Mouse (Mus musculus): ENCODE data around the gene Nfe2l2.

Nfe2l2 gene

DNA sequence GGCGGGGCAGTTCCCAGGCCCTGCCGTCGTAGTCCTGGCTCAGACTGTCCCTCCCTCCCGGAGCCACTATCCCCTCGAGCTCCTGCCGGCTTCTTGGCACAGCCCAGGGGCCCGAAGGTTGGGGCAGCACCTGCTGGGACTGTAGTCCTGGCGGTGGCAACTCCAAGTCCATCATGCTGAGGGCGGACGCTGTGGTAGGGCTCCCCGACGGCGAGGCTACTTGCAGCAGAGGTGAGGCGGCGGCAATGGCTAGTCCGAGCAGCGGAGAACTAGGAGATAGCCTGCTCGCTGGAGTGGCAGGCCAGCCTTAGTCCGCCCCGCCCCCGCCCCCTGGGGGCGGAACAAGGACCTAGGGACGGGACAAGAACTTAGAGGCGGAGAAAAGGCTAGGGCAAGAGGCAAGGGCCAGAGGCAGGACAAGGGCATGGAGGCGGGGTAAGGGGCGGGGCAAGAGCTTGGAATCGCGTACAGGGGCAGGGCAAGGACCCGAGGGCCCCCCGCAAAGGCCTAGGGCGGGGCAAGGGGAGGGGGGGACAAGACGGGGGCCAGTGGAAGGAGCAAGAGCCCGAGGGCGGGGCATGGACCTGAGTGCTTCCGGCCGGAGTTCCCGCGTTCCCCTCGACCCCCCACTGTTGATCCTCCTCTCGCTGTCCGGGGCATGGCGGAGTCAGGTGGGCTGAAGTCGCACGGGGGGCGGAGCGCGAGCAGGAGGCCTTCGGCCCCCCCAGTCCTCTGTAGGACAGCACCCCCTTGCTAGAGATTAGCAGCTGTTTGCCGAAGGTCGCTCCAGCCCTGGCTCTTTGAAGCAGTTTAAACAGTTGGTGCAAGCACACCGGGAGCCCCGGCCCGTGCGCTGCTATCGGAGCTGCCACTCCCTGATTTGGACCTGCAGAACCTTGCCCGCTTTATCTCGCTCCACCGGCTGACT lies at the start of gene Nfe2l2:
Gene Nfe2l2 (minus strand): TSS at position 408 of the 928 bp plus-strand sequence.
- DNase-seq (ENCODE audit: low spot score in 2 of 2): peak; percentile 67 to 75

GRCm38 (mm10) chr2:75752306-75753175 lies 48.1 kb upstream of the Nfe2l2 start:
- no peak for DNase-seq (ENCODE audit: low spot score in 2 of 2)

- DNase-seq (ENCODE audit: low spot score in 2 of 2): no peak
These were observed 47.5 kb upstream of the Nfe2l2 start for GRCm38 (mm10) chr2:75751896-75752295.

- DNase-seq (ENCODE audit: low spot score in 2 of 2): no peak
These were observed 46.4 kb upstream of the Nfe2l2 start for GRCm38 (mm10) chr2:75750869-75751268.

DNA sequence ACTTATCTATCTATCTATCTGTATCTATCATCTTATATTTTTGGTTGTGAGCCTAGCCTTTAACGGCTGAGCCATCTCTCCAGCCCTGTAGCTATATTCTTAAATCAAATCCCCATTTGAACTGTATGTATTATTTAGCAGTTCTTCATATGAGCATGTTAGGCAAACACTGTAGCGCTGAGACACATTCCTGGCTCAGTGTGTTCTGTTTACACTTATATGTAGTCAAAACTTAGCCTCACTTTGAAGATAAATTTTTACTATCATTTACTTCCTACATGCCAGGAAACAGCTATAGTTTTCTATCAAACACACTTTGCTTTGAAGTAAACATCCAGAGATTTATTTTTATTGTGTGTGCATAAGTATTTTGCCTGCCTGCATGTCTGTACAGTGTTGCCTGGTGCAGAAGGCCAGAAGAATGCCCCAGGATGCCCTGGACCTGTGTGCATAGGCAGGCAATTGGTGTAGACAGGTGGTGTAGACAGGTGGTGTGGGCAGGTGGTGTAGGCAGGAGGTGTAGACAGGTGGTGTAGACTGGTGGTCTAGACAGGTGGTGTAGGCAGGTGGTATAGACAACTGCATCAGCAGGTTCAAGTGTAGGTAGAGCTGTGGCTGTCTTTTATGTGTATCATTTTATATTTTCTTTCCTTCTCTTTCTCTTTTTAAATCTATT lies 45.7 kb upstream of the Nfe2l2 start:
- DNase-seq (ENCODE audit: low spot score in 2 of 2): no peak

DNA sequence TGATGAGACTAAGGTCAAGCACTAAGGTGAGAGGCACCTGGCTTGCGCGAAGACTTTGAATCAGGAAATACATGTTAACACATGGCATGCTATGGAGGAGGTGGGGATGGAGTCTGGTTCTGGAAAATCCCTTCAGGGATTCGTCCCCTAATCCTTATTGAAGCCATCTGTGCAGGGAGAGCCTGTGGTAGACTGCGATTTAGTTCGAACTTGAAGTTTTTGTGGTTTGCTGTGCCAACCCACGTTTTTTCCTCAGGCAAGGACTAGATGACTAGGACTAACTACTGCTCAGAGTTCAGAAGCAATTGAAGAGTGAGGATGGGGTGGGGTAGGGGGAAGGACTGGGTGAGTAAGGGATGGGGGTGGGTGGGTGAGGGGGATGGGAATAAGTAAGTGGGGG lies 44.4 kb upstream of the Nfe2l2 start:
- DNase-seq (ENCODE audit: low spot score in 2 of 2): no peak

DNA sequence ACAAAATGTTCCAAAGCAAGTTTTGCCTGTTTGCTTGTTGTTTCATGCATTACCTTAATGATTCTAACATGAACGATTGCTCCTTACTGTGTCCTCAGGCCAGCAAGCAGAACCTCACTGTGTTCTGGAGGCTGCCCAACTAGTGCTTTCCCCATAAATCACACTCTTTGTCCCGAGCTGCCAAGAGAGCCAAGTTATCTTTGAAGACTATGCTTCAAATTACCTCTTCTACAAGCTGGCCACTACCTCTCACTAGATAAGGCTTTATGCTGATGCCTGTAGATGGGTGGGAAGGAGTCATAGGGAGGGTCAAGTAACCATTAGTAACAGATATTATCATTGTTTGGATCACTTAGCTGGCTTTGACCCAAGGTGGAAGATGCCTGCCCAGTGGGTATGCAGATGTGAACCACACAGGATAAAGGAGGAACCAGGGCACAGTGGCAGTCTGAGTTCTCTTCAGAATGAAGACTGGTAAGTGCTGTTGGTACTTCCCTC lies 32.6 kb upstream of the Nfe2l2 start:
- DNase-seq (ENCODE audit: low spot score in 2 of 2): no peak

DNA sequence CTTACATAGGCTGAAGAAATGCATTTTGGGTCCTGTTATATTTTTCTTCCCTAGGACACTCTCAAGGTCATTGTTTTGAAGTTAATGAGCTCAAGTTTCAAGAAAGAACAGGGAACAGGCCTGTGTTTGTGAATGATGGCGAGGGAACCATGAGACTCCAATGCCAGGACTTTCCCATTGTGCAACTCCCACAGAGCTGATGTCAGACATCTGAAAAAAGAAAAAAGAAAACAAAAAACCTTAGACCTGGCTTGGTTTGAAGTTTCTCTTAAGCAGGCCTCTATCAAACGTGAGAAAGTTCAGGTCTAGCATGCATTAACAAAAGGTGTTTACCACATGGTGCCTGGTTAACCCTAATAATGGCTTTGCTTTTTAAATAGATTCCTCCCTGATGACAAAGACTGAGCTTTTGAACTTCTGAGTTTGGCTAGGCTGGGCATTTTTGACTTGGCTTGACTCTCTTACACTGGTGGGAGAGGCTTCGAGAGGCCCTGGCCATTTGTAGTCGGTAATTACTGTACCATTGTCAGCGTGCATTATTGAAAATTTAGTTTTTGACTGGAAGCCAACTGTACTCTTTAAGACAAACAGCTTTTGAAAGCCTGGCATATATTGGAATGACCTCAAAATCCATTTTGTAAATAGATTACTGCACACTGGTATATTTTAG lies 29.9 kb upstream of the Nfe2l2 start:
- DNase-seq (ENCODE audit: low spot score in 2 of 2): no peak

DNA sequence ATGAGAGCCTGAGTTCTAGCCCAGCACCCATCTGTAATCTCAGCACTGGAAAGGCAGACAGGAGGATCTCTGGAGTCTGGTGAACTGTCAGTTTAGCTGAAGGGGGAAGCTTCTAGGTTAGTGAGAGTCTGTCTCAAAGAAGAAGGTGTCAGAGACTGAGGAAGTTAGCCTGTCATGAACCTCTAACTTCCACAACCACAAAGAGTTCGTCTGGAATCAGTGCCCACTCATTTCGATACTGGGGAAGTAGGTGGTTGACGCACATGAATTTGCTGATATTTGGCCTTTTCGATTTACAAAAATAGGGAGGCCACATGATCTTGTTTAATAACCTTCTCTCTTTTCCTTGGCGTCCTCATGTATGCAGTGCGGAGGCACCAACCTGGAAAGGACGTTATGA lies 28.7 kb upstream of the Nfe2l2 start:
- DNase-seq (ENCODE audit: low spot score in 2 of 2): no peak

- no peak for DNase-seq (ENCODE audit: low spot score in 2 of 2)
These were observed 27.5 kb upstream of the Nfe2l2 start for GRCm38 (mm10) chr2:75731929-75732328.

GRCm38 (mm10) chr2:75731233-75731651 lies 26.8 kb upstream of the Nfe2l2 start:
- DNase-seq (ENCODE audit: low spot score in 2 of 2): no peak

DNA sequence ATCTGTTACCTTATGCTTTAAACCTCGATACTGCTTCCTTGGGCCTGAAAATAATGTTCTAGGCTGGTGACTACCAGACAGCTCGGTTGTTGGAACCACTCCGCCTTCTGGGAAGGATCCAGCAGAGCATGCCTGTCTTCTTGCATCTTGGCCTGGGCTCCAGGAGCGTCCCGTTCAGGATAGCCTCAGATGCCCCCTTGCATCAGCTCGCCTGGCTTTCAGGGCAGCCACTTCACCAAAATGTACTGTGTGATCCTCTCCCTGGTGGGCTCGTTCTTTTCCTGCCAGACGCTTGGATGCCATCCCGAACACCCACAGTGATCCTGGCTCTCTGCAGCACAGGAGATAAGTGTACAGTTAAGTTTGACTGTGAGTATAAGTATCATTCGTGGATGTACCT lies 25.6 kb upstream of the Nfe2l2 start:
- DNase-seq (ENCODE audit: low spot score in 2 of 2): no peak

- no peak for DNase-seq (ENCODE audit: low spot score in 2 of 2)
These were observed 20.5 kb upstream of the Nfe2l2 start for GRCm38 (mm10) chr2:75724863-75725445.

GRCm38 (mm10) chr2:75723481-75723880 lies 19.0 kb upstream of the Nfe2l2 start:
- DNase-seq (ENCODE audit: low spot score in 2 of 2): no peak

DNA sequence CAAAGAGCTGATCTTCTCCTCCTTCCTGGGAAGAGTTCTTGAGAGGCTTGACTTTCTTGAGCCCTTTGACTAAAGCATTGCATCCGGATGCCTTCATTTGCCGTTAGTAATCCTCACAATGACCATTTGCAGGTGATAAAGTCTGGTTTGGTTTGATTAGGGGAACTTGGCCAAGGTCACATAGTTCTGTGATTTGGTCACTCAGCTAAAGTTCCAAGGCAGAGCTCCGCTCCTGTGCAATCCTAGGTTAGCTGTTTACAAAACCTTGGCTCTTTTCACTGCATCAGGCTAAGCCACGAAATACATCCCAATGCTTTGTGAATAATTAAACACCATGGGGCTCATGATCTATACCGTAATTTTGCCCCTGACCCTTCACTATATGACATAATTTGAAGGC lies 18.5 kb upstream of the Nfe2l2 start:
- DNase-seq (ENCODE audit: low spot score in 2 of 2): no peak

DNA sequence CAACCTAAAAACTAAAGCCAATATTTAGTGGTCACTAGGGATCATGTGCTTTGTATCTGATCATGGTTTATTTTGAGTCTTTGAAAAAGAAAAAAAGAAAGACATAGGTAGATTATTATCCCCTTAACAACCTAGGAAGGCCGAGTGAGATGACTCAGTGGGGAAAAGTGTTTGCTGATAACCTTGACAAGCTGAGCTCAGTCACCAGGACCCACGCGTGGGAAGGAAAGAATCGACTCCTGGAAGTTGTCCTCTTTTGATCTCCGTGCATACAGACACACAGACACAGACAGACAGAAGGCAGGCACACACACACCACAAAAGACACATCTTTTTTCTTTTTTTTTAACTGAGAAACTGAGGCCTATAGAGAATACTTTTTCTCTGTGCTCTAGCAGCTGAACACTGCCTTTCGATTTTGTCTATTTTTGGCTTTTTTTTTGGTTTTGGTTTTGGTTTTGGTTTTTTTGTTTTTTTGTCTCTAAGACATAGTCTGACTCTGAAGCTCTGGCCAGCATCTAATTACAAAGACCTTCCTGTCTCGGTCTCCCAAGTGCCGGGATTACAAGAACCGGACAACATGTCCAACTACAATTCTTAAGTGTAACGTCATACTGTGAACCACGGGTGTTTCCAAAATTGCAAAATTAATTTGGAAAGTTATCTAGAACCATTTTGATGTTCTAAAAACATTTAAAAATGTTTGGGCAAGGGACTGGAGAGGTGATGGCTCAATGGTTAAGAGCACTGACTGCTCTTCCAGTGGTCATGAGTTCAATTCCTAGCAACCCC lies 16.0 kb upstream of the Nfe2l2 start:
- DNase-seq (ENCODE audit: low spot score in 2 of 2): no peak

DNA sequence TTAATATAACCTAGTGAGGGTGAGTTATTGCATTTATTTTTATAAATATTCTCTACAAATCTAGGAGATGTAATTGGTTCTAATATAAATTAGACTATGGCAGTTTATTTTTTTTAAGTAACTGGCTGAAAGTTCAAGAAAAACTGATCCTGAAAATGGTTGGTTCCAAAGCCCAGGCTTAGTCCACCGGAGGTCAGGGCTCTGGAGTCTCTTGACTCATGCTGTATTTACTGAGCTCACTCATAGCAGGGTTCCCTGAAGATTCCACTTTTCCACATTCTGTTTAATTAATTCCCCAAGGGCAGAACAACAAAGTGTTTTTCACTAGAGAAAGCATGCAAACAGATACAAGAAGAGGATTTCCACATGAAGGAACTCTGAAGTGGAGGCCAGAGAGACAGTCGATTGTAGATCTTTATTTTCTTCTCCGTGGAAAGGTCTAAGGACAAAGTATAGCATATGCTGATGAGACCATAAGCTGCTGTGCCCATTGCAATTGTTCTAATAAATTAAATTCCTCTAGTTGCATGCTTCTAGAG lies 15.0 kb upstream of the Nfe2l2 start:
- no peak for DNase-seq (ENCODE audit: low spot score in 2 of 2)

GRCm38 (mm10) chr2:75716046-75717016 lies 11.9 kb upstream of the Nfe2l2 start:
- DNase-seq (ENCODE audit: low spot score in 2 of 2): no peak

DNA sequence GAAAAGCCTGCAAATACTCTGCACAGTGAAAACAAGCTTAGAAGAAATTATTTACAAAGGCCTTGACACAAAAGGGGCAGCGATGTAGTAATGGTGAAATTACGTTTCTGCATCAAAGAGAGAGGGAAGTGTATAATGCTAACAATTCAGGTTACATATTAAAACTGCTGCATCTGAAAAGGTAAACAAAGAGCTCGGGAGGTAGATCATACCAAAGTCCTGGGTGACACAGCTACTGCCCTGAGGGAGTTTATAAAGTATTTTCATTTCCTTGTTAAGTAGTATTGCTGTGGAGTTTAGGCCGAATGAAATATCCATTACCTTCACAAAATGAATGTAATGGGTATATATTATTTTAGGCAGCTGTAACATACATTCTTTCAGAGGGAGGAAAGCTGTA lies 10.3 kb upstream of the Nfe2l2 start:
- no peak for DNase-seq (ENCODE audit: low spot score in 2 of 2)

Data from right cerebral cortex, adult 2 months (tissue).